Mouse (Mus musculus) hindbrain, embryonic 15.5 days (tissue): ENCODE measurements at regions not wholly inside any gene's neighbourhood (a gene's known extent, or its start where the extent isn't known, plus 50 kb on each side); places are given as distances from the start of the nearest gene placed in this dataset.

Experiments used
- ATAC-seq: fragments of 200-750 bp; cut with Nextera tagmentation; 2 replicates; pipeline ENCODE4 v1.8.0; 2017; ENCODE audit warnings: low read depth, moderate number of reproducible peaks, moderate TSS enrichment; ENCODE audit not compliant: low FRiP score
- H3K27ac ChIP-seq: fragments of 300-500 bp; sonication (generic); replicated peaks from 2 replicates; pipeline ENCODE4 v1.5.1; 2015; ENCODE audit warnings: mild to moderate bottlenecking, inconsistent platforms
- H3K27me3 ChIP-seq: fragments of 300-500 bp; sonication (generic); 2 replicates; pipeline ENCODE4 v1.6.1; 2015; ENCODE audit warnings: control low read depth, inconsistent platforms
- H3K36me3 ChIP-seq: fragments of 300-500 bp; sonication (generic); 2 replicates; pipeline ENCODE4 v1.6.1; 2015; ENCODE audit warnings: control low read depth, inconsistent platforms
- H3K4me1 ChIP-seq: fragments of 300-500 bp; sonication (generic); replicated peaks from 2 replicates; pipeline ENCODE4 v1.6.1; 2015; ENCODE audit warnings: control low read depth, inconsistent platforms
- H3K4me2 ChIP-seq: fragments of 300-500 bp; sonication (generic); 2 replicates; pipeline ENCODE4 v1.6.1; 2015; ENCODE audit warnings: moderate library complexity, mild to moderate bottlenecking, inconsistent platforms
- H3K4me3 ChIP-seq: fragments of 300-500 bp; sonication (generic); 2 replicates; pipeline ENCODE4 v1.5.1; 2015; ENCODE audit warnings: mild to moderate bottlenecking, inconsistent platforms
- H3K9ac ChIP-seq: fragments of 300-500 bp; sonication (generic); 2 replicates; pipeline ENCODE4 v1.6.1; 2015; ENCODE audit warnings: inconsistent platforms
- H3K9me3 ChIP-seq: fragments of 300-500 bp; sonication (generic); 2 replicates; pipeline ENCODE4 v1.6.1; 2016; ENCODE audit warnings: control low read depth, inconsistent platforms
- WGBS: fragments of 180-500 bp; shearing (Covaris S2); methylation state at CpG from one replicate; pipeline ENCODE4 v1.1.7; 2015; 5-methylcytosine and 5-hydroxymethylcytosine counted together

DNA sequence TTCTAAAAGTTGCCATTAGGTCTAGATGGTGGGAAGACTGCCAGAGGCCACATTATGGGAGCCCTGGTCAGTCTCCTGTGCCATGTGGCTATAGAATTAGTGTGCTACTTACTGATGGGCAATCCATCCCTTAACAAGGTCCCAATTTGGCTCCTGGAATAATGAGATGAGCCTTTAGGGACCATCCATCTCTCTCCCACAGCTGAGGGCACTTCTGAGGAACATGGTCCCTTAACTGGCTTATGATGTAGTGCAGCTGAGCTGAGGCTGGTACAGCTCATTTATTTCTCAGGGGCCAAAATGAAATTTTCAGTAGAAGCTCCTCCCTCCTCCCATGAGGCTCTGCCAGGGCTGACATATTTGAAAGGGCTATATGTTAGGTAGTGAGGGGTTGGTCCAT is 697.9 kb downstream of the Hs3st4 start:
- no peak overlapping the region for H3K9ac ChIP-seq
- H3K4me3 ChIP-seq, result no peak overlapping the region
- H3K36me3 ChIP-seq, result no peaks in the 10 kb centered on the region
- H3K4me1 ChIP-seq, result no peaks in the 10 kb centered on the region
- H3K27ac ChIP-seq, result no peak overlapping the region
- H3K27me3 ChIP-seq, result no peaks in the 10 kb centered on the region
- no peak overlapping the region for H3K4me2 ChIP-seq
- no peaks in the 10 kb centered on the region for H3K9me3 ChIP-seq
- ATAC-seq, result no peak

DNA sequence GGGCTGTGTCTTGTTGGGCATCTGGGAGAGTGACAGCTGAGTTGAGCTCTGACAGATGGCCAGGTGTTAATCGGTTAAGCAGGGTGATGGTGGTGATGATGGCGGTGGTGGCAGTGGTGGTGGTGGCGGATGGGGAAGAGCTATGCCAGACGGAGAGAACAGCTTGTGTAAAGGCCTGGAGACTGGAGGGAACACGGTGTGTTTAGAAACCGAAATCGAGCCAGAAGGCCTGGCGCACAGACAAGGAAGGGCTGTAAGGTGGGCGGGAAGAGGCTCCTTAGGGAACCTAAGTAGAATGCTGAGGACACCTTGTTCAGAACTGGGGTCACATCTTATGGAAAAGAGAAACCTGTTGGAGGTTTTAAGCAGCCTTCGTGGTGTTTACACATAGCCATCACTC is 698.5 kb downstream of the Hs3st4 start:
- Histone ChIP-seq H3K4me3 (no peak overlapping the region), H3K36me3 (no peaks in the 10 kb centered on the region), H3K4me2 (no peak overlapping the region), H3K27me3 (no peaks in the 10 kb centered on the region), H3K4me1 (no peaks in the 10 kb centered on the region), H3K9me3 (no peaks in the 10 kb centered on the region), H3K27ac (no peak overlapping the region), H3K9ac (no peak overlapping the region)
- no peak for ATAC-seq
- 82% methylated on average over 10 of the region's 10 CpGs for WGBS

DNA sequence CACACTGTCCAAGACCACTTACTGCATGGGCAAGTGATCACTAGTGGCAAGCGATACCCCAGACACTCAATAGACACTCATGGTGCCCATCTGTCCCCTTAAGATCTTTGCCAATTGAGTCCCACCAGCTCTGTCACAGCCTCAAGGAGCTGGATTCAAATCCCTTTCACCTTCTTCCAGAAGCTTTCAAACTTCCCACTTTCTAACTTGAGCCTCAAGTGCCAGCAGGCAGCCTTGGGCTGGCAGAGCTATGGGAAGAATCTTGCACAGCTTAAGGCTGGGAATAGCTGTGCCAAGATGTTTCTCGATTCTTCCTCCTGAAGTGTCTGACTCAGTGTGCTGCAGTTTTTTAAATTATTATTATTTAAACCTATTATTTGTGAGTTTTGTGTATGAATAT is 699.2 kb downstream of the Hs3st4 start:
- 93% methylated on average over 2 of the region's 2 CpGs for WGBS
- H3K4me2 ChIP-seq, result no peak overlapping the region
- H3K9ac ChIP-seq, result no peak overlapping the region

DNA sequence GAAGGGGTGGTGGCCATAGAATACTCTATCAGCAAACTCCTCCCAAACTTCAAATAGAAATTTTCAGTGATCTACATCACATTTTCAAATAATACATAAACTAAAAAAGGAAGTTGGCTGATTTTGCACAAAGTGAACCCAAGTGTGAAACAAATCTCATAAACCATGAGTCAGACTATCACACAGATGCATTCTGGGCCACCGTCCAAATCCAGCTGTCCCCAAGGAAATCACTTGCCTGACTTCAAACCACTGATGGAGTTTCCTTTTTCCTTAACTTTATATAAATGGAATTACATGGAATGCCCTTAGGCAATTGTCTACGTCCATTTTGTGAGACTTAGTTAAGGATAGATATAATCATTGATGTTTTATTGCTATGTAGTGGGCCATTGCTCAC is 702.8 kb downstream of the Hs3st4 start:
- Histone ChIP-seq H3K4me3 (no peak overlapping the region), H3K36me3 (no peaks in the 10 kb centered on the region), H3K4me2 (no peak overlapping the region), H3K9ac (no peak overlapping the region), H3K9me3 (no peaks in the 10 kb centered on the region), H3K27me3 (no peaks in the 10 kb centered on the region), H3K27ac (no peak overlapping the region), H3K4me1 (no peaks in the 10 kb centered on the region)
- no peak for ATAC-seq
- WGBS, result 65% methylated on average over 2 of the region's 2 CpGs

More for the DNA sequence above, 699.2 kb downstream of the Hs3st4 start:
- H3K27me3 ChIP-seq, result no peaks in the 10 kb centered on the region
- H3K9me3 ChIP-seq, result no peaks in the 10 kb centered on the region
- H3K4me1 ChIP-seq, result no peaks in the 10 kb centered on the region
- H3K36me3 ChIP-seq, result no peaks in the 10 kb centered on the region
- H3K27ac ChIP-seq, result no peak overlapping the region
- no peak overlapping the region for H3K4me3 ChIP-seq
- no peak for ATAC-seq

DNA sequence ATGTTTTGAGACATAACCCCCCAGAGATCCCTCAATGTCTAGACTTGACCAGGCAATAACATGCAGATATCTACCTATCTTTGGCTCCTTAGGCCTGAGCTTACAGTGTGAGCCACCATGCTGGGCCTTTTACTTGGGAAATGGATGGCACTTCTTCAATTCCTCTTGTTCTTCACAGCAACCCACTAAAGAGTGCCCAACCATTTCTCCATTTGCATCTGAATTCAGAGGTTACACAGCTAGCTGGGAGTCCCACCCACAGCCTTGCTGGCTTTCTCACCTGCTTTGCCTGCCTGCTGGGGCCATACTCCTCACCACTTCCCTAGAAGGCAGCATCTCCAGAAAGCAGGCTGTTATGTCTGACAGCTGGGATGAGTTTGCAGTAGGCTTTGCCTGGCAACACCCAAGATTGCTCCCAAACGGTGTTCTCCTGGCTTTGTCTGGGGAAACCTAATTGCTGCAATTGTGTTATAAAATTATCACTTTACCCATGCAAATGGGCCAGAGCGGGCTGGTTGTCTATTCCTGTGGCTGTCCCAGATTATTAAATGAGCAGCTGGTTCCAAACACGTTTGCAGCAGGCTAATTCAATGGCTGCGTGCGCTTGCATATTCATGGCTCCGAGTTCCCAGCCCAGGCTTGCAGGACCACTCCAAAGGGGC is 721.6 kb downstream of the Hs3st4 start:
- Histone ChIP-seq H3K27me3 (no peaks in the 10 kb centered on the region), H3K9me3 (no peaks in the 10 kb centered on the region), H3K9ac (no peak overlapping the region), H3K4me2 (no peak overlapping the region), H3K4me3 (no peak overlapping the region), H3K27ac (no peak overlapping the region), H3K36me3 (no peaks in the 10 kb centered on the region), H3K4me1 (peaks cover 8% of the 10 kb centered on the region)
- no peak for ATAC-seq
- WGBS, result 36% methylated on average over 6 of the region's 6 CpGs

DNA sequence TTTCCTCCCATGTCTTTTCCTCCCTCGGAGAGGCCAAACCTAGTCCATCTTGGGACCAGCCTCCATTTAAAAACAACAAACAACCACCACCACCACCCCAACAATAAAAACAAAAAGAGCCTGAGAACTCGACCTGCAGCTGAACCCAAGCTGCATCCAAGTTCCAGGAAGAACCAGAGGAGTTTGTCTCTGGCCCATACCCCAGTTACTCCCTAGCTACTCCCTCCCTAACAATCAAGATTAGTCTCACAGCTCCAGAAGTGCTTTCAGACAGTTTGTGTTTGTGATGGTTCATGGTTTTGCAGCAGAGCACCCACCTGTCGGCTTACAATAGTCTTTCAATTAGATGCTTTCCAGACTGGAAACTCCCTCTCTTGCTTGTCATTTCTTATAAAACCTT is 724.5 kb downstream of the Hs3st4 start:
- Histone ChIP-seq H3K36me3 (no peaks in the 10 kb centered on the region), H3K4me2 (no peak overlapping the region), H3K9me3 (no peaks in the 10 kb centered on the region), H3K27ac (no peak overlapping the region), H3K4me1 (peaks cover 12% of the 10 kb centered on the region), H3K4me3 (no peak overlapping the region), H3K27me3 (no peaks in the 10 kb centered on the region), H3K9ac (no peak overlapping the region)
- WGBS, result 51% methylated on average over 3 of the region's 3 CpGs
- no peak for ATAC-seq

DNA sequence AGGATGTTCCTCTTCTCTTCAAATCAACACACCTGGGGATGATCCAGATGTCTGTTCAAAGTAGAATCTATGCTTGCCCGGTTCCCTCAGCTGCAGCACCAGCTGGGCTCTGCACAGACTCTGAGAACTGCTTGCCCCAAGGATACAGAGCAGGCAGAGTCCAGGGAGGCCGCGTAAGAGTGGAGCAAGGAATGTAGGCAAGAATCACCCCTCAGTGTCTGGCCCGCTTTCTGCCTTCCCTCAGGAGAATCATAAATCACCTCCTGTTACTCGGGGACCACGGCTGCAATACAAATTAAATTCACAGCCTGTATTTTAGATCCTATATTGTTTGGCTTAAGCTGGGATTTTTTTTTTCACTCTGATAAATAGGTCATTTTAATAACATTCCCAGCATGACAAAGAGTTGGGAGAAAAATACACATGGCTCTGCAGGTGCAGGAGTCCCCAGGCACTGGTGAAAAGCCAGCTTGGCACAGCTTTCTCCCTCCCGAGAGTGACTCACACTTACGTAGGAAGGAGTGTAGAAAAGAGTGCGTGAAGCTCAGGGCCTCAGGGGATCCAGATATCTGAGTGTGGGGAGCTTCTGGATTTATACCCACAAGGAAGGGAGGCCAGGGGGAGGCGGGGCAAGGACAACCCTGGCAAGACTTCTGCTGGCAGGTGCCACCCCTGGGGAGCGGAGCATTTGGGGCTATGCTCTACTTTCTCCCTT is 726.3 kb downstream of the Hs3st4 start:
- no peak overlapping the region; the same call in 1 of the 2 replicates for H3K27ac ChIP-seq
- H3K4me1 ChIP-seq, result peaks cover 12% of the 10 kb centered on the region
- no peaks in the 10 kb centered on the region for H3K36me3 ChIP-seq
- H3K27me3 ChIP-seq, result no peaks in the 10 kb centered on the region
- H3K4me3 ChIP-seq, result no peak overlapping the region
- no peak overlapping the region for H3K4me2 ChIP-seq
- ATAC-seq, result peak; percentile 66; the same call in 1 of the 2 replicates
- WGBS, result 27% methylated on average over 11 of the region's 11 CpGs
- no peaks in the 10 kb centered on the region for H3K9me3 ChIP-seq
- no peak overlapping the region for H3K9ac ChIP-seq

DNA sequence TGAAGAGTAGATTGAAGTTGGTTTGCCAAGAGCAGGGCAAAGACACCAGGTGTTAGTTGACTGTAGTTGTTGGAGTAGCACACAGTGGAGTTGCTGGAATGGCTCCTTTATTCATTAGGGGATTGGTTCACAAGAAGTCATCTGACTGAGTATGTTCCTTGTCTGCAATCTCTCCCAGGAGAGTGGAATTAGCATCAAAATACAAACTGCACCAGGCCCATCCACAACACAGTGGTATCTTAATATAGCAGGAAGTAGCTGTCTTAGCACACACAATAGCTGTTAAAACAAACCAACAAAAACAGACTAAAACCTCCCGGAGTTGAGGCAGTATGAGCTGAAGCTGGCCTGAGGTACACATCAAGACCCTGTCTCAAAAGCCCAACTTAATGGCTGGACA is 723.5 kb upstream of the Kdm8 start:
- no peaks in the 10 kb centered on the region for H3K4me1 ChIP-seq
- no peaks in the 10 kb centered on the region for H3K9me3 ChIP-seq
- ATAC-seq, result no peak
- 60% methylated on average over 1 of the region's 1 CpGs for WGBS
- no peak overlapping the region for H3K27ac ChIP-seq
- no peaks in the 10 kb centered on the region for H3K27me3 ChIP-seq
- H3K4me2 ChIP-seq, result no peak overlapping the region
- no peaks in the 10 kb centered on the region for H3K36me3 ChIP-seq
- no peak overlapping the region for H3K9ac ChIP-seq
- no peak overlapping the region for H3K4me3 ChIP-seq

DNA sequence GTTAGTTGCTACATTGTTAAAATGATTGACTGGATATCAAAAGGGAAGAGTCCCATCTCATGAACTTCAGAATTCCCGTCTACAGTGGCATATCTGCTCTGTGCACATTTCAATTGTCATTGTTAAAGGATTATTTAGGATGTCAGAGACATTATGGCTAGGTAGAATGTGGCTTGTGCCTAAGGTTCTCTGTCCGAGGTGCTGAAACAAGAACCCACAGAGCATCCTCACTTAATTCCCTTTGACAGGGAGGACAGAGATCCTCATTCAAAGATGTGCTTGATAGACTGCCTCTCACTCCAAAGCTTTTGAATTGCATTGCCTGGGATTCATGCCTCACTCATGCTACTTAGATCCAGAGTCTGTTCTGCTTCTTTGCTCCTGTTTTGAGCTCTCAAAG is 702.4 kb upstream of the Kdm8 start:
- ATAC-seq, result no peak
- H3K9ac ChIP-seq, result no peak overlapping the region
- H3K4me2 ChIP-seq, result no peak overlapping the region
- H3K36me3 ChIP-seq, result no peaks in the 10 kb centered on the region
- H3K27me3 ChIP-seq, result no peaks in the 10 kb centered on the region
- H3K9me3 ChIP-seq, result no peaks in the 10 kb centered on the region
- H3K27ac ChIP-seq, result no peak overlapping the region
- no peak overlapping the region for H3K4me3 ChIP-seq
- WGBS, result 14% methylated on average over 2 of the region's 2 CpGs
- no peaks in the 10 kb centered on the region for H3K4me1 ChIP-seq

DNA sequence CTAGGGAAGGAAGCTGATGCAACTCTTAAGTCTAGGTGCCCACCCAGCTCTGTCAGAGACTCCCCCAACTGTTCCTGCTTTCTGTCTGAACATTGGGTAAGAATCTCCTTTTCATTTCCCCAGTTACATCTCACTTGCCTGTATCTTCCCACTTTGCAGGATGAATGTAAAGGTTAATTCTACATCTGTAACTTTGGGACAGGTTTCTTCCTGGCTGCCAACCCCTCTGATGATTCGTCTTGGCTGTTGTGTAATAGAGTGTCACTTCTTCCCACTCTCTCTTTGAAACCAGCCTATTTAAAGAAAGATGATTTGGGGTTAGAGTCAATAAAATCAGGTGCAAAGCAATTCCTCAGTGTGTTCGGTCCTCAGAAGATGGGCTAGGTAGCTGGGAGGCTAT is 698.2 kb upstream of the Kdm8 start:
- Histone ChIP-seq H3K27ac (no peak overlapping the region), H3K9ac (no peak overlapping the region), H3K4me3 (no peak overlapping the region), H3K4me2 (no peak overlapping the region), H3K36me3 (no peaks in the 10 kb centered on the region), H3K27me3 (no peaks in the 10 kb centered on the region), H3K4me1 (no peaks in the 10 kb centered on the region), H3K9me3 (no peaks in the 10 kb centered on the region)
- ATAC-seq, result no peak
- WGBS, result 90% methylated on average over 2 of the region's 2 CpGs

DNA sequence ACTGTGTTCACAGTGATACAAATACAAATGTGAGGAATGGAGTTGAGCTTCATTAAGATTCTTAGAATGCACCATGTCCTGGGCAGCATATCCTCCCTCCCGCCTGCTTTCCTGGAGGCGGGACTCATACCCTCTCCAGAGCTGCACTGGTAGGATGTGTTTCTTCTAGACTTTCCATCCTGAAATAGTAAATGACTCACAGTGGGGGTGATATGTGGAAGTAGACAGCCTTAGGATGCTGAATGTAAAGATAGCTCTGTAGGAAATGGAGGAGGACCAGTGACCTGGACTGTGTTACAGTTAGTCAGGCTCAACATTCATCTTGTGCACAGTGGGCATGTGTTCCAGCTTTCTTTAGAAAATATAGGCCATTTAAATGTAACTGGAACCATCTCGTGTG is 696.1 kb upstream of the Kdm8 start:
- H3K36me3 ChIP-seq, result no peaks in the 10 kb centered on the region
- no peak overlapping the region for H3K4me3 ChIP-seq
- ATAC-seq, result no peak
- H3K4me2 ChIP-seq, result no peak overlapping the region
- no peaks in the 10 kb centered on the region for H3K9me3 ChIP-seq
- H3K4me1 ChIP-seq, result no peaks in the 10 kb centered on the region
- no peak overlapping the region for H3K9ac ChIP-seq
- H3K27me3 ChIP-seq, result no peaks in the 10 kb centered on the region
- no peak overlapping the region for H3K27ac ChIP-seq
- WGBS, result 83% methylated on average over 3 of the region's 3 CpGs

DNA sequence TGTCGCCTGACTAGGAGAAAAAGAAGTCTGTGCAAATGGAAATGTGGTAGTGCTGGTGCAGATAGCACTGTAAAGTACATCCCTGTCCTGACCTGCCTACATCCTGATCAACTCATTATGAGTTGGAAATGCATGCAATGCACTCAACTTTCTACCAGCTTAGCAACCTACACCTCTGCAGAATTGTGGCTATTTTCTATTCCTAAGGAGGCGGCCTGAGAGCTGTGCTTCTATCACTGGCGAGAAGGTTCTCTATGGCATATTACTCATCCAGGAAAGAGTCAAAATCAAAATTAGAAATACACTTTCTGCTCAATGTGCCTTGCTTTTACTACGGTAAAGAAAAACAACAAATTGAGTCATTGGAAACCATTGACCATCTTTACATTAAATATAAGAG is 685.4 kb upstream of the Kdm8 start:
- H3K4me3 ChIP-seq, result no peak overlapping the region

DNA sequence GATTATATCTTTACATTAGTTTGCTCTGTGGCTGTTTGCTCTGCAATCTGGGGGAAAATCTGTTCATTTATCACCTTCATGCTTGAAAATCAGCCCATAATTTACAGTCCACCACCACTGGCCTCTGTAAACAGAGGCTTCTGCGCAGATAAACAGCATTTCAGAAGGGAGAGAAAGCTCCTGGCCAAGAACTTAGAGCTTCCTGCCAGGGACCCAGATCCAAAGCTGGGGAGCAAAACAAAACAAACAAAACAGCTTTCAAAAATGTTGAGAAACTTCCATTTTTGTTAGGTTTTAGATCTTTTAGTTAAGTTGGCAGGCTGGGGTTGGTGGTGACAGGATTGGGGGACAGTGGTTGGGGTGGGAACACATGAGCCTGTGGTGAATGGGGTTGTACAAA is 666.7 kb upstream of the Kdm8 start:
- Histone ChIP-seq H3K27me3 (no peaks in the 10 kb centered on the region), H3K36me3 (no peaks in the 10 kb centered on the region), H3K9ac (no peak overlapping the region), H3K9me3 (no peaks in the 10 kb centered on the region), H3K4me1 (no peaks in the 10 kb centered on the region), H3K4me2 (no peak overlapping the region), H3K4me3 (no peak overlapping the region), H3K27ac (no peak overlapping the region)
- 58% methylated on average over 1 of the region's 1 CpGs for WGBS
- ATAC-seq, result no peak

More for the DNA sequence above, 685.4 kb upstream of the Kdm8 start:
- Histone ChIP-seq H3K9ac (no peak overlapping the region), H3K27ac (no peak overlapping the region), H3K9me3 (no peaks in the 10 kb centered on the region), H3K27me3 (no peaks in the 10 kb centered on the region), H3K4me1 (no peaks in the 10 kb centered on the region), H3K4me2 (no peak overlapping the region), H3K36me3 (no peaks in the 10 kb centered on the region)
- ATAC-seq, result no peak
- 96% methylated on average over 4 of the region's 4 CpGs for WGBS
